Mouse (Mus musculus): ENCODE measurements around the gene Magt1. TPM values are rescaled to one million over a fixed set of nuclear protein-coding genes. Genes with fewer than 3 reads are reported as not detected.

Gene Magt1
- polyA plus RNA-seq, 1 experiment from 2014 or later, result 30.5 TPM

DNA sequence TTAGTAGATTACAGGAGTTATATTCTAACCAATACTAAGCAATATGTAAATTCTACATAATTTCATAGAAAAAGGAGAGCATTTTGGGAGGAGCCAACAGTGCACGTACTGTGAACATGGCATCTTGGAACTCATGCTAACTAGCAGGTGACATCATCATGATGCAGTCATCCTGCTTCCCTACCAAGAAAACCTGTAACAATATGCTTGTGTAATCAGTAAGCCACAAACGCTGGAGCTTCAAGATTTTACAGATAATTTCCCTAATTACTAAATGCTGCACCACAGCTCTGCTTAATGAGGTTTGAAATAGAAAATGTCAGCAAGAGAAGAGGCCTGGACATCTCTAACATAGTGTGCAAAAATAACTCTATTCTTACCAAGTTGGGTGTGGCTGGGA is 24.0 kb upstream of the Magt1 start:
- Histone ChIP-seq H3K27ac (ENCODE audit: low read depth, low read length) (no peak overlapping the region), H3K9me3 (ENCODE audit: control insufficient read depth) (no peaks in the 10 kb centered on the region), H3K36me3 (ENCODE audit: control insufficient read depth, insufficient read depth) (no peaks in the 10 kb centered on the region), H3K4me2 (replicated peaks; ENCODE audit: low read depth) (no peak overlapping the region), H3K4me3 (ENCODE audit: low read depth, low read length) (no peak overlapping the region), H3K4me1 (replicated peaks; ENCODE audit: control insufficient read depth, insufficient read depth, low read length) (no peaks in the 10 kb centered on the region), H3K27me3 (replicated peaks; ENCODE audit: control insufficient read depth, insufficient read depth, low read length) (no peaks in the 10 kb centered on the region), H3K9ac (ENCODE audit: low read depth, low read length) (no peak overlapping the region)
- ATAC-seq, result no peak
- 53% methylated on average over 2 of the region's 2 CpGs for WGBS
- TF ChIP-seq CTCF (IDR thresholded peaks at IDR 0.05; ENCODE audit: low read depth), result no peak

DNA sequence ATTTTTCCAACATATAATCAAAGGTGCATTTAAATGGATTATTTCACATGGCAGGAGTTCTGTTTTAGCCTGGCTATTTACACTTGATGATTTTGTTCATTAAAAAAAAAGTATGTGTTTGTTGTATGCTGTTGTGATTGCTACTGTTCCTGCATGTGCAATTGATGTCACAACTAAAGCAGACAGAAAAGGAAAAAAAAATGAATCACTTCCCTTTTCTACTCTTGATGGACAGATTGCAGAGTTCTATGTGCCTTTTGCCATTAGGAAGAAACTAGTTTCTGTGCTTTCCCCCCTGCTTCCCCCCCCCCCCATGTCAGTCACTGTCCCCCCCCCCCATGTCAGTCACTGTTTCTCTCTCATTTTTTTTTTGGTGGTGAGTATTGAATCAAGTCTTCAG is 19.4 kb upstream of the Magt1 start:
- ATAC-seq, result no peak
- Histone ChIP-seq H3K4me2 (replicated peaks; ENCODE audit: low read depth) (no peak overlapping the region), H3K36me3 (ENCODE audit: control insufficient read depth, insufficient read depth) (no peaks in the 10 kb centered on the region), H3K4me3 (ENCODE audit: low read depth, low read length) (no peak overlapping the region), H3K27me3 (replicated peaks; ENCODE audit: control insufficient read depth, insufficient read depth, low read length) (no peaks in the 10 kb centered on the region), H3K27ac (ENCODE audit: low read depth, low read length) (no peak overlapping the region), H3K9ac (ENCODE audit: low read depth, low read length) (no peak overlapping the region), H3K4me1 (replicated peaks; ENCODE audit: control insufficient read depth, insufficient read depth, low read length) (no peaks in the 10 kb centered on the region), H3K9me3 (ENCODE audit: control insufficient read depth) (no peaks in the 10 kb centered on the region)
- TF ChIP-seq CTCF (IDR thresholded peaks at IDR 0.05; ENCODE audit: low read depth), result no peak

DNA sequence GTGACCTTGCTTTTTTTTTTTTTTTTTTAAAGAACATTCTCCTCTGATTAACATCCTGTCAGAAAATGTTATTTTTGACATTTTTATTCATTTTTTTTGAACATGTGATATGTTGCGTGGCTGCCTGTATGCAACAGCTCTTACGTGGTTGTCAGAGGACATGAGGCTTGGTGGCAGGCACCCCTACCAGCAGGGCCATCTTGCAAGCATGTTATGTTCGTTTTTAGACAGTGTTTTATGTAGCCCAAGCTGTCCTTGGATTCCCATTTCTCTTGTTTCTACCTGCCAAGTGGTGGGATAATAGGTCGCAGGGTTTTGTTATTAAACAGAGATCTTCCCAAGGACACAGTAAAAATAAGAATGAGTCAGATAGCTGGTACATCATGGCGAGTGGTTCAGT is 18.5 kb upstream of the Magt1 start:
- 69% methylated on average over 5 of the region's 5 CpGs for WGBS
- no peaks in the 10 kb centered on the region for H3K4me1 ChIP-seq (replicated peaks; ENCODE audit: control insufficient read depth, insufficient read depth, low read length)
- H3K27me3 ChIP-seq (replicated peaks; ENCODE audit: control insufficient read depth, insufficient read depth, low read length), result no peaks in the 10 kb centered on the region
- H3K4me3 ChIP-seq (ENCODE audit: low read depth, low read length), result no peak overlapping the region
- no peaks in the 10 kb centered on the region for H3K9me3 ChIP-seq (ENCODE audit: control insufficient read depth)
- ATAC-seq, result no peak
- no peak overlapping the region for H3K9ac ChIP-seq (ENCODE audit: low read depth, low read length)
- TF ChIP-seq CTCF (IDR thresholded peaks at IDR 0.05; ENCODE audit: low read depth), result no peak
- H3K36me3 ChIP-seq (ENCODE audit: control insufficient read depth, insufficient read depth), result no peaks in the 10 kb centered on the region
- no peak overlapping the region for H3K27ac ChIP-seq (ENCODE audit: low read depth, low read length)
- no peak overlapping the region for H3K4me2 ChIP-seq (replicated peaks; ENCODE audit: low read depth)

DNA sequence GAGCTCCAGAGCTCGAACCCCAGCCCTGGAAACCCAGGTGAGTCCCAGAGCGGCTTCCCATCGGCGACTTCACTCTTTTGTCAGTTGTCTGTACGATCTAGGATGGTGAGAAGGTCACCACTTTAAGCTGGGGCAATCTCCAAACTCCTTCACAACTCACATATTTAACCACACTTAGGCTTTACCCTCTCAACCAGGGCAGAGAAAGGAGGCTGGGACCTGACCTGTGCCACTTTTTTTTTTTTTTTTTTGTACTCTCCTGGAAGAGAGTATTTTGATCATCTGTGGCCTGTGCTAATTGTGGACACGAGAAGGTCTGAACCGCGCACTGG is 15.6 kb upstream of the Magt1 start:
- ATAC-seq, result peak; percentile 36
- no peaks in the 10 kb centered on the region for H3K36me3 ChIP-seq (ENCODE audit: control insufficient read depth, insufficient read depth)
- no peaks in the 10 kb centered on the region for H3K4me1 ChIP-seq (replicated peaks; ENCODE audit: control insufficient read depth, insufficient read depth, low read length)
- H3K9me3 ChIP-seq (ENCODE audit: control insufficient read depth), result no peaks in the 10 kb centered on the region
- no peaks in the 10 kb centered on the region for H3K27me3 ChIP-seq (replicated peaks; ENCODE audit: control insufficient read depth, insufficient read depth, low read length)
- no peak for TF ChIP-seq CTCF (IDR thresholded peaks at IDR 0.05; ENCODE audit: low read depth)
- H3K4me2 ChIP-seq (replicated peaks; ENCODE audit: low read depth), result peak overlapping the region; percentile 60
- peak overlapping the region; percentile 55 for H3K9ac ChIP-seq (ENCODE audit: low read depth, low read length)
- H3K27ac ChIP-seq (ENCODE audit: low read depth, low read length), result peak overlapping the region; percentile 57; the same call in 1 of the 2 replicates
- WGBS, result 25% methylated on average over 8 of the region's 8 CpGs
- H3K4me3 ChIP-seq (ENCODE audit: low read depth, low read length), result peak overlapping the region; percentile 53

DNA sequence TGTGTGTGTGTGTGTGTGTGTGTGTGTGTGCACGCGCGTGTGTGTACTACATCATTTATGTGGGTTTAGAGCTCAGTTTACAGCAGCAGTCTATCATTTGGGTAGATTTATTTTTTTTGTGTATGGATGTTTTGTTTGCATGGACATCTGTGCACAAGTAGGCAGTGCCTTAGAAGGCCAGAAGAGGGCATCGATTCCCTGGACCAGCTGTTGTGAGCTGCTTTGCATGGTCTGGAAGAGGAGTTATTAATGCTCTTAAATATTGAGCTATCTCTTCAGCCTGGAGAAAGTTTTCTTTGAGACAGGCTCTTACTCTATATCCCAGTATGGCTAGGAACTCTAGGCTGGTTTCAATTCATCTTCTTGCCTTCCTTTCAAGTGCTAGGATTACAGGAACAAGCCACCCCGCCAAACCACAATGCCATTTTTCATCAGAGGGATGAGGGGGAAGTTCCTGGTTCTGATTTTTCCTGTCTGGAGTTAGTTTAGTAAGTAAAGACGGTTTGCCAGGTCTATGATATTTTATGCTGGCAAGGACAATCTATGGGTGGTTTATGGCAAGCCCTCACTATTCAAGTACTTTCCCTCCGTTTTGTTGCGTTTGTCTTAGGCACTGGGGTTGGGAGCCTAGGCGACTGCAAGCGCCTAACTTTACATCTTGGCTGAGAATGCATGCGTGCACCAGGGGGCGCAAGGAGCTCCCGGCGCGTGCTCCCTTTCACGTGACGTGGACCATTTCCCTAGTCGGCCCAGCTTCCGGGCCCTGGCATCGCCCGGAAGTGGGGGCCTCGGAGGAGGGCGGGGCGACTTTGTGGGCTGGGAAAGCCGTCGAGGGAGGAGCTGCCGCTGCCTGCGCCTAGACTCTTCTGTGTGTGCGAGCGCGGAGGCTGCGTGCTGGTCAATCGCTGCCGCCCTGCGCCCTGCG is 15.0 kb upstream of the Magt1 start, which contains the start of gene Atp7a:
Gene Atp7a, plus strand, starts transcription at position 859 of the 925 bp plus-strand sequence.
- TF ChIP-seq CTCF (IDR thresholded peaks at IDR 0.05; ENCODE audit: low read depth), result peak; percentile 88
- peak; percentile 98 for ATAC-seq
- peak within 1 kb of the TSS; percentile 60 for H3K4me2 ChIP-seq (replicated peaks; ENCODE audit: low read depth)
- WGBS, result 25% methylated on average over 36 of the region's 36 CpGs
- H3K9ac ChIP-seq (ENCODE audit: low read depth, low read length), result peak within 1 kb of the TSS; percentile 55
- H3K36me3 ChIP-seq (ENCODE audit: control insufficient read depth, insufficient read depth), result no peaks in the 10 kb centered on the region
- H3K27me3 ChIP-seq (replicated peaks; ENCODE audit: control insufficient read depth, insufficient read depth, low read length), result no peaks in the 10 kb centered on the region
- peak within 1 kb of the TSS; percentile 57; the same call in 1 of the 2 replicates for H3K27ac ChIP-seq (ENCODE audit: low read depth, low read length)
- no peaks in the 10 kb centered on the region for H3K4me1 ChIP-seq (replicated peaks; ENCODE audit: control insufficient read depth, insufficient read depth, low read length)
- peak within 1 kb of the TSS; percentile 53 for H3K4me3 ChIP-seq (ENCODE audit: low read depth, low read length)
- H3K9me3 ChIP-seq (ENCODE audit: control insufficient read depth), result no peaks in the 10 kb centered on the region

DNA sequence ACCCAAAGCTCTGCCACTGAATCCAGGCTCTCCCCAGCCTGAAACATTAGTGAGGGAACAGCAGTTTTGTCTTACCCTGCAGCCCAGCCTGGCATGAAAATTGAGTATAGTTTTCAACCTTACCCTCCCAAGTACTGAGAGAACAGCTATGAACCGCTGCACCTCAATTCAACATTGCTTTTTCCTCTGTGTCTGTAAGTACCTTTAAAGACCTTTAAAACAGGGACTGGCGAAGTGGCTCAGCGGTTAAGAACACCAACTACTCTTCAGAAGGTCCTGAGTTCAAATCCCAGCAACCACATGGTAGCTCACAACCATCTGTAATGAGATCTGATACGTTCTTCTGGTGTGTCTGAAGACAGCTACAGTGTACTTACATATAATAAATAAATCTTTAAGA is 5.8 kb upstream of the Magt1 start:
- WGBS, result 79% methylated on average over 4 of the region's 4 CpGs
- Histone ChIP-seq H3K9me3 (ENCODE audit: control insufficient read depth) (no peaks in the 10 kb centered on the region), H3K9ac (ENCODE audit: low read depth, low read length) (no peak overlapping the region), H3K4me3 (ENCODE audit: low read depth, low read length) (no peak overlapping the region), H3K27me3 (replicated peaks; ENCODE audit: control insufficient read depth, insufficient read depth, low read length) (no peaks in the 10 kb centered on the region), H3K4me2 (replicated peaks; ENCODE audit: low read depth) (peak overlapping the region; percentile 30; the same call in 1 of the 2 replicates), H3K4me1 (replicated peaks; ENCODE audit: control insufficient read depth, insufficient read depth, low read length) (no peaks in the 10 kb centered on the region), H3K36me3 (ENCODE audit: control insufficient read depth, insufficient read depth) (no peaks in the 10 kb centered on the region), H3K27ac (ENCODE audit: low read depth, low read length) (no peak overlapping the region)
- TF ChIP-seq CTCF (IDR thresholded peaks at IDR 0.05; ENCODE audit: low read depth), result no peak
- ATAC-seq, result no peak

All from intestine, postnatal 0 days (tissue).